Mouse (Mus musculus): Measurements from ENCODE around the gene Gm14151. TPM values are rescaled to one million over a fixed set of nuclear protein-coding genes. Genes with fewer than 3 reads are reported as not detected.
"Not testable (repeated sequence)": the region's sequence is repeated elsewhere in the genome, so short reads cannot be mapped to it uniquely, and the experiment has no call there.

Gene Gm14151
- polyA plus RNA-seq (2016; fragmentation: Nextera tagmentation; extraction: Ambion mirVana) = not detected in 2 replicates

- H3K9me3 ChIP-seq, H3K36me3 ChIP-seq: not testable (repeated sequence)
Measured at GRCm38 (mm10) chr2:151092250-151092649, at the start of gene Gm14151. Gene Gm14151, minus strand, starts transcription at chr2:151092350.

GRCm38 (mm10) chr2:151097945-151098344 is 5.8 kb upstream of the Gm14151 start, which contains the start of gene Gm14147:
Gene Gm14147, plus strand, starts transcription at chr2:151098245.
- H3K4me2 ChIP-seq (replicated peaks); H3K9ac ChIP-seq (replicated peaks); H3K36me3 ChIP-seq; H3K27me3 ChIP-seq; H3K9me3 ChIP-seq; H3K27ac ChIP-seq (replicated peaks); H3K4me3 ChIP-seq; H3K4me1 ChIP-seq; ATAC-seq (ENCODE audit: low FRiP score, low read depth): not testable (repeated sequence)
- WGBS = no CpG with 5 or more reads among the region's 3 CpGs

More at GRCm38 (mm10) chr2:151092250-151092649, at the start of gene Gm14151:
- H3K4me3 ChIP-seq; ATAC-seq (ENCODE audit: low FRiP score, low read depth); H3K4me2 ChIP-seq (replicated peaks); H3K27ac ChIP-seq (replicated peaks); H3K27me3 ChIP-seq; H3K4me1 ChIP-seq; H3K9ac ChIP-seq (replicated peaks): not testable (repeated sequence)
- no CpG with 5 or more reads among the region's 3 CpGs for WGBS

- Histone ChIP-seq H3K9ac (replicated peaks) (no peak overlapping the region), H3K36me3 (no peaks in the 10 kb centered on the region), H3K4me2 (replicated peaks) (no peak overlapping the region), H3K9me3 (0 out of 2 replicates have a peak, but pooled peaks cover 7% of the 10 kb centered on the region), H3K4me1 (no peaks in the 10 kb centered on the region), H3K27ac (replicated peaks) (no peak overlapping the region), H3K4me3 (no peak overlapping the region), H3K27me3 (no peaks in the 10 kb centered on the region)
- 73% methylated on average over 1 of the region's 1 CpGs for WGBS
- ATAC-seq (ENCODE audit: low FRiP score, low read depth) = no peak
Measured at GRCm38 (mm10) chr2:151056637-151057036, 35.5 kb downstream of the Gm14151 start.

- no peak for ATAC-seq (ENCODE audit: low FRiP score, low read depth)
- WGBS = 77% methylated on average over 1 of the region's 1 CpGs
- Histone ChIP-seq H3K4me1 (peaks cover 16% of the 10 kb centered on the region), H3K27ac (replicated peaks) (no peak overlapping the region), H3K36me3 (no peaks in the 10 kb centered on the region), H3K4me2 (replicated peaks) (no peak overlapping the region), H3K9ac (replicated peaks) (no peak overlapping the region), H3K27me3 (no peaks in the 10 kb centered on the region), H3K4me3 (no peak overlapping the region), H3K9me3 (no peaks in the 10 kb centered on the region)
Measured at GRCm38 (mm10) chr2:151040411-151040810, 51.7 kb downstream of the Gm14151 start.

GRCm38 (mm10) chr2:151039726-151040125 is 52.4 kb downstream of the Gm14151 start:
- ATAC-seq (ENCODE audit: low FRiP score, low read depth) = peak; percentile 21
- WGBS = 51% methylated on average over 8 of the region's 8 CpGs
- no peaks in the 10 kb centered on the region for H3K36me3 ChIP-seq
- peak overlapping the region; percentile 63 for H3K9ac ChIP-seq (replicated peaks)
- H3K4me1 ChIP-seq = peaks cover 16% of the 10 kb centered on the region
- no peaks in the 10 kb centered on the region for H3K27me3 ChIP-seq
- H3K4me3 ChIP-seq = peak overlapping the region; percentile 70
- no peaks in the 10 kb centered on the region for H3K9me3 ChIP-seq
- H3K27ac ChIP-seq (replicated peaks) = 0 out of 2 replicates have a peak overlapping the region, but pooled peaks have one; percentile 61
- H3K4me2 ChIP-seq (replicated peaks) = peak overlapping the region; percentile 63

GRCm38 (mm10) chr2:151039232-151039695 is 52.9 kb downstream of the Gm14151 start, which contains the start of the genes Ninl and Nanp:
Gene Ninl, minus strand, starts transcription at chr2:151039382.
Gene Nanp, minus strand, starts transcription at chr2:151039398.
- no peaks in the 10 kb centered on the region for H3K36me3 ChIP-seq
- H3K9me3 ChIP-seq = no peaks in the 10 kb centered on the region
- ATAC-seq (ENCODE audit: low FRiP score, low read depth) = peak; percentile 98
- H3K4me3 ChIP-seq = peak within 1 kb of the TSS; percentile 70
- H3K27ac ChIP-seq (replicated peaks) = peak within 1 kb of the TSS; percentile 61
- H3K9ac ChIP-seq (replicated peaks) = peak within 1 kb of the TSS; percentile 88
- 3% methylated on average over 34 of the region's 34 CpGs for WGBS
- no peaks in the 10 kb centered on the region for H3K27me3 ChIP-seq
- peak within 1 kb of the TSS; percentile 63 for H3K4me2 ChIP-seq (replicated peaks)
- H3K4me1 ChIP-seq = peaks cover 16% of the 10 kb centered on the region

- peak overlapping the region; percentile 70 for H3K4me3 ChIP-seq
- no peaks in the 10 kb centered on the region for H3K27me3 ChIP-seq
- peaks cover 16% of the 10 kb centered on the region for H3K4me1 ChIP-seq
- H3K9me3 ChIP-seq = no peaks in the 10 kb centered on the region
- peak overlapping the region; percentile 50 for H3K27ac ChIP-seq (replicated peaks)
- peak overlapping the region; percentile 88 for H3K9ac ChIP-seq (replicated peaks)
- 0% methylated on average over 30 of the region's 30 CpGs for WGBS
- peak overlapping the region; percentile 63 for H3K4me2 ChIP-seq (replicated peaks)
- H3K36me3 ChIP-seq = no peaks in the 10 kb centered on the region
- no peak for ATAC-seq (ENCODE audit: low FRiP score, low read depth)
Measured at GRCm38 (mm10) chr2:151038811-151039222, 53.3 kb downstream of the Gm14151 start.

GRCm38 (mm10) chr2:151037876-151038552 is 54.1 kb downstream of the Gm14151 start:
- WGBS = 69% methylated on average over 18 of the region's 18 CpGs
- H3K27ac ChIP-seq (replicated peaks) = no peak overlapping the region

GRCm38 (mm10) chr2:151037292-151037691 is 54.9 kb downstream of the Gm14151 start:
- no peak for ATAC-seq (ENCODE audit: low FRiP score, low read depth)
- H3K9me3 ChIP-seq = no peaks in the 10 kb centered on the region
- WGBS = 95% methylated on average over 1 of the region's 1 CpGs
- H3K9ac ChIP-seq (replicated peaks) = no peak overlapping the region
- H3K4me3 ChIP-seq = no peak overlapping the region
- no peaks in the 10 kb centered on the region for H3K27me3 ChIP-seq
- peaks cover 16% of the 10 kb centered on the region for H3K4me1 ChIP-seq
- H3K4me2 ChIP-seq (replicated peaks) = peak overlapping the region; percentile 63; the same call in 1 of the 2 replicates
- no peaks in the 10 kb centered on the region for H3K36me3 ChIP-seq
- H3K27ac ChIP-seq (replicated peaks) = no peak overlapping the region

More at GRCm38 (mm10) chr2:151037876-151038552, 54.1 kb downstream of the Gm14151 start:
- Histone ChIP-seq H3K4me1 (peaks cover 16% of the 10 kb centered on the region), H3K36me3 (no peaks in the 10 kb centered on the region), H3K27me3 (no peaks in the 10 kb centered on the region), H3K4me3 (peak overlapping the region; percentile 70), H3K9me3 (no peaks in the 10 kb centered on the region), H3K9ac (replicated peaks) (peak overlapping the region; percentile 88), H3K4me2 (replicated peaks) (peak overlapping the region; percentile 63)
- ATAC-seq (ENCODE audit: low FRiP score, low read depth) = no peak

Other genes starting within 250 kb of the Gm14151 start
- gene Abhd12, start 187.6 kb downstream of the Gm14151 start, polyA plus RNA-seq (2016; fragmentation: Nextera tagmentation; extraction: Ambion mirVana) = 59.5 and 65.5 TPM in 2 replicates
- gene Gins1, start 186.9 kb downstream of the Gm14151 start, polyA plus RNA-seq (2016; fragmentation: Nextera tagmentation; extraction: Ambion mirVana) = 50.4 and 54.5 TPM in 2 replicates
- 14.5 and 16.0 TPM in 2 replicates for gene Ninl, start 53.0 kb downstream of the Gm14151 start, polyA plus RNA-seq (2016; fragmentation: Nextera tagmentation; extraction: Ambion mirVana)
- gene Nanp, start 53.0 kb downstream of the Gm14151 start, polyA plus RNA-seq (2016; fragmentation: Nextera tagmentation; extraction: Ambion mirVana) = 38.6 and 40.8 TPM in 2 replicates
- not detected in 2 replicates for gene Gm14147, start 5.9 kb upstream of the Gm14151 start, polyA plus RNA-seq (2016; fragmentation: Nextera tagmentation; extraction: Ambion mirVana)